Mouse (Mus musculus) CH12.LX (cell line): ENCODE results near the gene Rasgef1c. TPM values are rescaled to one million over a fixed set of nuclear protein-coding genes. Genes with fewer than 3 reads are reported as not detected.

Source experiments
- DNase-seq: peaks from one replicate; pipeline ENCODE4 v3.0.0-alpha.2; 2013; ENCODE audit errors: extremely low read depth
- H3K27ac ChIP-seq: 2 replicates; pipeline ENCODE4 v1.5.1; 2012; ENCODE audit warnings: low read depth, mild to moderate bottlenecking, control low read depth, moderate library complexity; ENCODE audit not compliant: insufficient read depth
- H3K27me3 ChIP-seq: replicated peaks from 2 replicates; pipeline ENCODE3; 2012; ENCODE audit warnings: inconsistent platforms
- H3K36me3 ChIP-seq, 2 experiments: replicated peaks in 1 of 2; 2 replicates each; pipeline versions ENCODE3 to v1.6.1; 2012; ENCODE audit warnings: inconsistent platforms in 1 of 2, low read length in 1 of 2, mild to moderate bottlenecking in 1 of 2, mixed read lengths in 1 of 2, moderate library complexity in 1 of 2; ENCODE audit not compliant: control insufficient read depth in 1 of 2, insufficient read depth in 1 of 2
- H3K4me1 ChIP-seq, 2 experiments: 2 replicates each; pipeline ENCODE4 v1.6.1; 2012; ENCODE audit warnings: inconsistent platforms in 1 of 2, moderate library complexity in 1 of 2; ENCODE audit not compliant: insufficient read depth in 2 of 2, control insufficient read depth in 1 of 2
- H3K4me2 ChIP-seq: 2 replicates; pipeline ENCODE4 v1.6.1; 2012; ENCODE audit warnings: low read depth, mild to moderate bottlenecking, control low read depth; ENCODE audit not compliant: poor library complexity, insufficient read depth, severe bottlenecking
- H3K4me3 ChIP-seq, 3 experiments: fragments of 150-350 bp in 1 of 3; sonication (generic) in 1 of 3; replicated peaks in 1 of 3; 2 replicates each; pipeline versions ENCODE3 to v1.5.1; 2011 to 2012; ENCODE audit warnings: low read depth in 2 of 3, low read length in 2 of 3, mild to moderate bottlenecking in 2 of 3, moderate library complexity in 2 of 3, control low read depth in 1 of 3, improper control_type of control experiment in 1 of 3, inconsistent platforms in 1 of 3, mixed read lengths in 1 of 3; ENCODE audit not compliant: poor library complexity in 1 of 3
- H3K79me2 ChIP-seq: replicated peaks from 2 replicates; pipeline ENCODE4 v1.6.1; 2012; ENCODE audit warnings: mild to moderate bottlenecking, moderate library complexity; ENCODE audit not compliant: control insufficient read depth, poor library complexity, insufficient read depth, severe bottlenecking; ENCODE audit errors: extremely low read depth
- H3K9ac ChIP-seq: 2 replicates; pipeline ENCODE4 v1.6.1; 2012; ENCODE audit warnings: low read depth, mild to moderate bottlenecking, control low read depth, moderate library complexity; ENCODE audit not compliant: insufficient read depth
- H3K9me3 ChIP-seq: replicated peaks from 2 replicates; pipeline ENCODE3; 2012; ENCODE audit warnings: low read length, inconsistent platforms, mixed read lengths
- BHLHE40 ChIP-seq: IDR thresholded peaks from 2 replicates; pipeline ENCODE4 v1.6.1; 2011; ENCODE audit warnings: mild to moderate bottlenecking, low read depth, low read length, improper control_type of control experiment
- CTCF ChIP-seq, 2 experiments: IDR thresholded peaks in 1 of 2; conservative IDR thresholded peaks in 1 of 2; 2 replicates each; pipeline ENCODE4 v1.5.1; 2011 to 2012; ENCODE audit warnings: low read depth in 2 of 2, low read length in 2 of 2, improper control_type of control experiment in 1 of 2, inconsistent platforms in 1 of 2, mild to moderate bottlenecking in 1 of 2, moderate library complexity in 1 of 2
- ELF1 ChIP-seq: IDR thresholded peaks from 2 replicates; pipeline ENCODE4 v1.6.1; 2014; ENCODE audit warnings: low read depth, mild to moderate bottlenecking, inconsistent platforms, low read length, improper control_type of control experiment
- EP300 ChIP-seq: IDR thresholded peaks from 2 replicates; pipeline ENCODE4 v1.6.1; 2011; ENCODE audit warnings: low read length, improper control_type of control experiment
- ETS1 ChIP-seq: conservative IDR thresholded peaks from 2 replicates; pipeline ENCODE4 v1.6.1; 2012; ENCODE audit warnings: low read depth, mild to moderate bottlenecking, inconsistent platforms, low read length, improper control_type of control experiment, moderate library complexity
- GABPA ChIP-seq: IDR thresholded peaks from 2 replicates; pipeline ENCODE4 v1.6.1; 2012; ENCODE audit warnings: low read depth, low read length, improper control_type of control experiment, inconsistent platforms; ENCODE audit not compliant: insufficient replicate concordance
- IRF4 ChIP-seq: IDR thresholded peaks from 2 replicates; pipeline ENCODE4 v1.6.1; 2014; ENCODE audit warnings: low read depth, mild to moderate bottlenecking, inconsistent platforms, low read length, improper control_type of control experiment
- MAFK ChIP-seq: IDR thresholded peaks from 2 replicates; pipeline ENCODE4 v1.6.1; 2011; ENCODE audit warnings: low read length, improper control_type of control experiment; ENCODE audit not compliant: insufficient replicate concordance
- MAX ChIP-seq: IDR thresholded peaks from 2 replicates; pipeline ENCODE4 v1.6.1; 2011; ENCODE audit warnings: low read length, improper control_type of control experiment
- MXI1 ChIP-seq: IDR thresholded peaks from 2 replicates; pipeline ENCODE4 v1.6.1; 2011; ENCODE audit warnings: mild to moderate bottlenecking, low read depth, low read length, improper control_type of control experiment
- MYC ChIP-seq: IDR thresholded peaks from 2 replicates; pipeline ENCODE4 v1.6.1; 2011; ENCODE audit warnings: low read depth, mild to moderate bottlenecking, improper control_type of control experiment, low read length
- NELFE ChIP-seq: IDR thresholded peaks from 2 replicates; pipeline ENCODE4 v1.6.1; 2011; ENCODE audit warnings: low read depth, low read length, improper control_type of control experiment
- NRF1 ChIP-seq: IDR thresholded peaks from 2 replicates; pipeline ENCODE4 v1.6.1; 2014; ENCODE audit warnings: low read depth, mild to moderate bottlenecking, inconsistent platforms, low read length, improper control_type of control experiment, moderate library complexity
- POLR2A ChIP-seq: IDR thresholded peaks from 2 replicates; pipeline ENCODE4 v1.6.1; 2011; ENCODE audit warnings: low read depth, mild to moderate bottlenecking, improper control_type of control experiment, low read length
- POLR2AphosphoS2 ChIP-seq: IDR thresholded peaks from 2 replicates; pipeline ENCODE4 v1.6.1; 2011; ENCODE audit warnings: low read depth, low read length, improper control_type of control experiment
- RCOR1 ChIP-seq: conservative IDR thresholded peaks from 2 replicates; pipeline ENCODE4 v1.6.1; 2012; ENCODE audit warnings: low read depth, mild to moderate bottlenecking, inconsistent platforms, low read length, improper control_type of control experiment
- TBP ChIP-seq: conservative IDR thresholded peaks from 2 replicates; pipeline ENCODE4 v1.6.1; 2011; ENCODE audit warnings: low read depth, low read length, improper control_type of control experiment
- UBTF ChIP-seq: IDR thresholded peaks from 2 replicates; pipeline ENCODE4 v1.6.1; 2012; ENCODE audit warnings: low read depth, mild to moderate bottlenecking, inconsistent platforms, low read length, improper control_type of control experiment, moderate library complexity
- USF2 ChIP-seq: conservative IDR thresholded peaks from 2 replicates; pipeline ENCODE4 v1.6.1; 2011; ENCODE audit warnings: low read depth, low read length, improper control_type of control experiment
- ZC3H11A ChIP-seq: IDR thresholded peaks from 2 replicates; pipeline ENCODE4 v1.6.1; 2012; ENCODE audit warnings: low read depth, mild to moderate bottlenecking, inconsistent platforms, low read length, improper control_type of control experiment
- ZKSCAN1 ChIP-seq: IDR thresholded peaks from 2 replicates; pipeline ENCODE4 v1.6.1; 2012; ENCODE audit warnings: low read depth, inconsistent platforms, low read length, improper control_type of control experiment, borderline replicate concordance
- ZMIZ1 ChIP-seq: IDR thresholded peaks from 2 replicates; pipeline ENCODE4 v1.6.1; 2012; ENCODE audit warnings: low read depth, mild to moderate bottlenecking, inconsistent platforms, low read length, improper control_type of control experiment
- ZNF384 ChIP-seq: IDR thresholded peaks from 2 replicates; pipeline ENCODE4 v1.6.1; 2012; ENCODE audit warnings: low read depth, low read length, improper control_type of control experiment, inconsistent platforms
- dilution Hi-C: fragments of 300-500 bp; cut with MboI; formaldehyde crosslinking; loops from 2 replicates; pipeline ENCODE4 v1.14.3; 2020; ENCODE audit warnings: low sequenced_read_pairs; ENCODE audit not compliant: extremely low pct_unique_long_range_greater_than_20kb, extremely low pct_ligation_motif_present
- in situ Hi-C: fragments of 300-500 bp; cut with MboI; formaldehyde crosslinking; loops from 3 replicates; pipeline ENCODE4 v1.14.3; 2019; ENCODE audit warnings: low sequenced_read_pairs, low pct_ligation_motif_present, low pct_unique_long_range_greater_than_20kb, mixed read lengths
- polyA plus RNA-seq: library from polyadenylated mRNA; unstranded; fragments of >175 nt; gene quantifications from 2 replicates; pipeline ENCODE4 v1.2.1, GENCODE M21; 2012; ENCODE audit warnings: low read depth; ENCODE audit not compliant: insufficient read length
- total RNA-seq, 2 experiments: library from RNA; depleted of rRNA; stranded (reverse); fragments of 300-350 nt in 1 of 2; fragments of >200 nt in 1 of 2; gene quantifications; 2 replicates each; pipeline ENCODE4 v1.2.3; 2012 to 2014

The Rasgef1c gene
- total and polyA plus RNA-seq, 3 experiments, result not detected

- dilution Hi-C loops (no loop called here), in situ Hi-C loops (no loop called here)
Observed at GRCm38 (mm10) chr11:49943901-49944300, 42.3 kb downstream of the Rasgef1c start.

GRCm38 (mm10) chr11:49945726-49946125 lies 44.1 kb downstream of the Rasgef1c start:
- dilution Hi-C loops, result no loop called here
- H3K4me2 ChIP-seq, result no peak overlapping the region
- H3K79me2 ChIP-seq, result no peaks in the 10 kb centered on the region
- H3K4me1 ChIP-seq, result peaks cover 0 to 15% of the 10 kb centered on the region in 2 experiments; a peak in 2 of 4 replicates
- no peak for TF ChIP-seq ETS1
- TF ChIP-seq EP300, result no peak
- no peak for TF ChIP-seq RCOR1
- no peak for TF ChIP-seq ELF1
- TF ChIP-seq ZC3H11A, result no peak
- TF ChIP-seq ZKSCAN1, result no peak
- TF ChIP-seq ZNF384, result no peak
- TF ChIP-seq NELFE, result no peak
- no peak for TF ChIP-seq UBTF
- TF ChIP-seq, all 38 proteins: peak for 0
- peaks cover 37% of the 10 kb centered on the region for H3K27me3 ChIP-seq
- in situ Hi-C loops, result no loop called here
- DNase-seq, result no peak
- H3K4me3 ChIP-seq, result no peak overlapping the region
- no peak overlapping the region for H3K9ac ChIP-seq
- H3K27ac ChIP-seq, result no peak overlapping the region
- peaks cover 3% of the 10 kb centered on the region for H3K9me3 ChIP-seq
- H3K36me3 ChIP-seq, result no peaks in the 10 kb centered on the region

More at GRCm38 (mm10) chr11:49943901-49944300, 42.3 kb downstream of the Rasgef1c start:
- Histone ChIP-seq H3K27ac (no peak overlapping the region), H3K4me1 (peaks cover 0 to 15% of the 10 kb centered on the region in 2 experiments; a peak in 2 of 4 replicates), H3K36me3 (no peaks in the 10 kb centered on the region), H3K4me3 (no peak overlapping the region), H3K79me2 (no peaks in the 10 kb centered on the region), H3K27me3 (peaks cover 46% of the 10 kb centered on the region), H3K9ac (no peak overlapping the region), H3K9me3 (peaks cover 3% of the 10 kb centered on the region), H3K4me2 (no peak overlapping the region)
- TF ChIP-seq IRF4 (0 out of 2 replicates have a peak, but pooled peaks have one; percentile 12), MXI1 (no peak), ELF1 (peak; percentile 55), ETS1 (no peak), TBP (no peak), USF2 (no peak), GABPA (no peak), CTCF (conservative IDR thresholded peaks at IDR 0.05 in 1 of 2, IDR thresholded peaks at IDR 0.05 in 1 of 2; ENCODE audit: low read depth in 2 of 2, low read length in 2 of 2) (no peak), EP300 (no peak), POLR2A (no peak), POLR2AphosphoS2 (no peak), MAX (no peak), MYC (no peak), NRF1 (peak; percentile 61), ZNF384 (no peak), BHLHE40 (no peak), NELFE (no peak), ZMIZ1 (no peak), ZKSCAN1 (no peak), MAFK (no peak)
- DNase-seq, result peak; percentile 65
